Mouse (Mus musculus) heart, adult 2 months (tissue): ENCODE data around the gene Adam19. TPM values are rescaled to one million over a fixed set of nuclear protein-coding genes. Genes with fewer than 3 reads are reported as not detected.
"Not testable (repeated sequence)": the region's sequence is repeated elsewhere in the genome, so short reads cannot be mapped to it uniquely, and the experiment has no call there.

Experiments
- DNase-seq, 2 experiments: peaks; one replicate each; pipeline ENCODE4 v3.0.0; 2021
- H3K27ac ChIP-seq: fragments of 200-600 bp; 2 replicates; pipeline ENCODE4 v1.8.1; 2022
- H3K27me3 ChIP-seq: fragments of 200-500 bp; 2 replicates; pipeline ENCODE4 v1.6.1; 2012; ENCODE audit warnings: mild to moderate bottlenecking, low read length, inconsistent platforms, mixed read lengths; ENCODE audit not compliant: control insufficient read depth, insufficient read depth
- H3K36me3 ChIP-seq: fragments of 200-500 bp; 2 replicates; pipeline ENCODE4 v1.6.1; 2012; ENCODE audit warnings: low read length, inconsistent platforms; ENCODE audit not compliant: control insufficient read depth, insufficient read depth
- H3K4me1 ChIP-seq: fragments of 200-500 bp; 2 replicates; pipeline ENCODE4 v1.6.1; 2011; ENCODE audit warnings: low read length; ENCODE audit not compliant: control insufficient read depth, insufficient read depth
- H3K4me3 ChIP-seq: fragments of 200-600 bp; 2 replicates; pipeline ENCODE4 v1.8.1; 2022
- H3K79me2 ChIP-seq: fragments of 200-500 bp; replicated peaks from 2 replicates; pipeline ENCODE4 v1.6.1; 2012; ENCODE audit warnings: mild to moderate bottlenecking, inconsistent platforms, low read length, moderate library complexity, mixed read lengths; ENCODE audit not compliant: control insufficient read depth, insufficient read depth
- H3K9ac ChIP-seq: fragments of 200-500 bp; 2 replicates; pipeline ENCODE4 v1.6.1; 2012; ENCODE audit warnings: low read depth, mild to moderate bottlenecking, control low read depth, inconsistent platforms, low read length, mixed read lengths
- CTCF ChIP-seq: fragments of 200-600 bp; IDR thresholded peaks from 2 replicates; pipeline ENCODE4 v1.8.1; 2022; ENCODE audit warnings: antibody characterized with exemption, mild to moderate bottlenecking, moderate library complexity
- EP300 ChIP-seq: fragments of 200-500 bp; IDR thresholded peaks from 2 replicates; pipeline ENCODE4 v1.6.1; 2011; ENCODE audit warnings: low read depth, low read length, control low read depth; ENCODE audit not compliant: insufficient read depth
- POLR2A ChIP-seq: fragments of 200-500 bp; IDR thresholded peaks from 2 replicates; pipeline ENCODE4 v1.6.1; 2011; ENCODE audit warnings: mild to moderate bottlenecking, low read depth, low read length, control low read depth; ENCODE audit not compliant: insufficient read depth
- WGBS: fragments of 180-500 bp; shearing (Covaris S2); methylation state at CpG from one replicate; pipeline ENCODE4 v1.1.7; 2018; 5-methylcytosine and 5-hydroxymethylcytosine counted together
- intact Hi-C: fragments of 180-260 bp; cut with DNase I; formaldehyde crosslinking; loops from one replicate; pipeline ENCODE4 v1.15.1; 2025
- polyA plus RNA-seq: library from polyadenylated mRNA; depleted of rRNA; stranded (reverse); fragments of >200 nt; gene quantifications from 2 replicates; pipeline ENCODE4 v1.2.3, GENCODE M21; 2012
- total RNA-seq, 2 experiments: library from RNA; stranded (reverse); gene quantifications; 2 replicates each; pipeline ENCODE4 v1.2.3; 2021

Adam19 gene
- total and polyA plus RNA-seq, 3 experiments: 17.7 to 63.9 (median 21.9) TPM

- intact Hi-C loops: no loop called here
- Histone ChIP-seq H3K27ac (no peak overlapping the region), H3K36me3 (no peaks in the 10 kb centered on the region), H3K4me3 (no peak overlapping the region), H3K27me3 (no peaks in the 10 kb centered on the region), H3K4me1 (no peaks in the 10 kb centered on the region), H3K79me2 (no peaks in the 10 kb centered on the region), H3K9ac (no peak overlapping the region)
- DNase-seq: no peak
- TF ChIP-seq CTCF (no peak), POLR2A (no peak)
- WGBS: 79% methylated on average over 6 of the region's 6 CpGs
These were observed 120.4 kb downstream of the Adam19 start for GRCm38 (mm10) chr11:46176155-46176554.

DNA sequence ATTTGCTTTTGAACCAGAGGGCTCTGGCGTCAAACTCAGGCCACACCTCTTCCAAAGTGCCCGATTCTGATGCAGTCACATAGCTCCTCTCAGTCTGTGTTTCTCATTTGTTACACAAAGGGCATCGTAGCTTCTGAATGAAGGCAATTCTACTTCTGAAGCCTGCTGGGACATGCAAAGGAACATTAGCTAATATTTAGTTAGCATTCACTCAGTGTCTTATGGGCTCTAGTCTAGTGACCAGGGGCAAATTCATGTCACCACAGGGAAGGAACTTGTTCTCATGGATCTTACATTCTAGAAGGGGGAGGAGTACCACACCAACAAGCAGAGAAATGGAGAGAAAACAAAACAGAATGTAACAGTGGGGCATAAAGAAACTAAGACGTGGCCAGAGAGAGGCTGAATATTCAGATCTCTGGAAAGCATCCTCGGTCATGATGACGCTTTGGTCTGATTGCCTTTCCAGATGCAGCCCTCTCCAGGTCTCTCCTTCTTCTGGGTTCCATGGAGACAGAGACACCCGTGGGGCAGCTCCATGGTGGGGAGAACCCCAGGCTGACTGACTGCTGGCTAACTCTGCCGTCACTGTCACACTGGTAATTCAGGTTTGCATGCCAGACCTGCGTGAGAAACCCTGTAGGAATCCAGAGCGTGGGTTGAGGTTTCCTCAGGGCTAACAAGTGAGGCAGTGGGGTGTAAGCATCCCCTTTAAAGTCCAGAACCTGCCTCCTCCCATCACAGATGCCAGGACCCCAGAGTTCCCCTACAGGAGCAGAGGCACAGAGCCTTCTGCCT is 121.7 kb downstream of the Adam19 start:
- Histone ChIP-seq H3K27me3 (no peaks in the 10 kb centered on the region), H3K36me3 (no peaks in the 10 kb centered on the region), H3K9ac (no peak overlapping the region), H3K4me1 (no peaks in the 10 kb centered on the region), H3K79me2 (no peaks in the 10 kb centered on the region), H3K27ac (no peak overlapping the region), H3K4me3 (no peak overlapping the region)
- 80% methylated on average over 10 of the region's 10 CpGs for WGBS
- TF ChIP-seq CTCF (no peak), POLR2A (no peak)
- intact Hi-C loops: no loop called here
- no peak for DNase-seq

DNA sequence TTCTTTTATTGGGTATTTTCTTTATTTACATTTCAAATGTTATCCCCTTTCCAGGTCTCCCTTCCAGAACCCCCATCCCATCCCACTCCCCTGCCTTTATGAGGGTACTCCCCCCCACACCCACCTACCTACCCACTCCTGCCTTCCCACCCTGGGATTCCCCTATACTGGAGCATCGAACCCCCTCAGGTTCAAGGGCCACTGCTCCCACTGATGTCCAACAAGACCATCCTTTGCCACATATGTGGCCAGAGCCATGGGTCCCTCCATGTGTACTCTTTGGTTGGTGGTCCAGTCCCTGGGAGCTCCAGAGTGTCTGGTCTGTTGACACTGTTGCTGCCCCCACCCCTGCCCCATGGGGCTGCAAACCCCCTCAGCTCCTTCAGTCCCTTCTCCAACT is 126.2 kb downstream of the Adam19 start:
- H3K27ac ChIP-seq, H3K79me2 ChIP-seq, H3K4me1 ChIP-seq, intact Hi-C loops, H3K36me3 ChIP-seq, H3K9ac ChIP-seq, H3K27me3 ChIP-seq, DNase-seq, H3K4me3 ChIP-seq: not testable (repeated sequence)
- WGBS: 89% methylated on average over 1 of the region's 1 CpGs

DNA sequence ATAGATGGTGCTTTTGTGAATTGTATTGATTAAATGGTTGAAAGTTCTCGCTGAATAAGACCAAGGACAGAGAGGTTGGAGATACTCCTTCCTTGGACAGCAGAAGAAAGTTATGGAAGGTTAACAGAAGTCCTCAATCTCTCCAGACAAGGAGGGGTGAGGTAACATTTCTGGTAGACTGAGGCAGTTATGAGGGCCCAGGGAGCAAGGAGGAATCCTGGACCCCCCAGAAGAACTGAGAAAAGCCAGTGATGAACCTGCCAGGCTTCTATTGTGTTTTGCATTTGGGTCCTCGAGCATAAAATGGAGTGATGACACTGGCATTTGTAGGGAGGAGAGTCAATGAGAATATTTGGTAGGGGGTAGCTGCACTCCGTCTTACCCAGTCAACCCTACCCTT is 129.2 kb downstream of the Adam19 start:
- intact Hi-C loops: no loop called here
- DNase-seq: no peak
- Histone ChIP-seq H3K79me2 (no peaks in the 10 kb centered on the region), H3K27ac (no peak overlapping the region), H3K9ac (no peak overlapping the region), H3K4me3 (no peak overlapping the region), H3K27me3 (no peaks in the 10 kb centered on the region), H3K36me3 (no peaks in the 10 kb centered on the region), H3K4me1 (no peaks in the 10 kb centered on the region)
- TF ChIP-seq POLR2A: no peak
- no peak for TF ChIP-seq EP300
- no peak for TF ChIP-seq CTCF
- 69% methylated on average over 3 of the region's 3 CpGs for WGBS

DNA sequence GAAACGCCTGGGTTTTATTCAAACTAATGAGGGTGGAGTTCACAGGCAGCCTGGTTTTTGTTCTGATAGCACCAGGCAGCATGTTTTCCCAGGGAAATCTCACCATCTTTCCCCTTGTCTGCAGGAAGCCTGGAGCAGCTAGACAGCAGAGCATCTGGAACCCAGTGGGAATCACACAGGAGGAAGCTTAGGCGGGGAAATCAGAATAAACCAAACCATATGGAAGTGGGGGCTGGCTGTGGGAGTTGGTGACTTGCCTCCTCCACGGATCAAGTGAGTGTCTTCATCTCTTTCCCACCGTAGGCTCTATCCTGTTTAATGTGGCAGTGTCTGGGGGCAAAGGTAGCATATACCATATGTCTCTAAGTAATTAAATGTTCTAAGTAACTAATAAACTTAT is 129.7 kb downstream of the Adam19 start:
- no peak for DNase-seq
- Histone ChIP-seq H3K36me3 (no peaks in the 10 kb centered on the region), H3K27me3 (no peaks in the 10 kb centered on the region), H3K4me1 (no peaks in the 10 kb centered on the region), H3K27ac (no peak overlapping the region), H3K79me2 (no peaks in the 10 kb centered on the region), H3K9ac (no peak overlapping the region), H3K4me3 (no peak overlapping the region)
- TF ChIP-seq EP300: no peak
- TF ChIP-seq POLR2A: no peak
- TF ChIP-seq CTCF: no peak
- intact Hi-C loops: no loop called here
- WGBS: 21% methylated on average over 4 of the region's 4 CpGs

- Histone ChIP-seq H3K79me2 (no peaks in the 10 kb centered on the region), H3K27me3 (no peaks in the 10 kb centered on the region), H3K4me3 (no peak overlapping the region), H3K27ac (no peak overlapping the region), H3K36me3 (no peaks in the 10 kb centered on the region), H3K4me1 (no peaks in the 10 kb centered on the region), H3K9ac (no peak overlapping the region)
- no peak for DNase-seq
- intact Hi-C loops: no loop called here
- 63% methylated on average over 2 of the region's 2 CpGs for WGBS
- TF ChIP-seq CTCF: no peak
- TF ChIP-seq POLR2A: no peak
- no peak for TF ChIP-seq EP300
These were observed 132.5 kb downstream of the Adam19 start for GRCm38 (mm10) chr11:46188283-46188682.
